Mouse (Mus musculus): ENCODE measurements around the gene Plb1. TPM values are rescaled to one million over a fixed set of nuclear protein-coding genes. Genes with fewer than 3 reads are reported as not detected.

The Plb1 gene
- polyA plus RNA-seq (2012; rRNA removed) = 1.5 TPM in 2 replicates
- polyA plus RNA-seq (2014; fragmentation: Nextera tagmentation; extraction: Ambion mirVana) = 1.1 and 1.3 TPM in 2 replicates

GRCm38 (mm10) chr5:32232474-32232873, at the start of gene Plb1:
Gene Plb1, plus strand, starts transcription at chr5:32232708.
- Histone ChIP-seq H3K4me1 (ENCODE audit: control insufficient read depth, insufficient read depth, low read length) (no peaks in the 10 kb centered on the region), H3K4me2 (replicated peaks; ENCODE audit: low read depth, low read length, severe bottlenecking) (no peak within 1 kb of the TSS), H3K27ac (replicated peaks; ENCODE audit: low read depth, low read length) (no peak within 1 kb of the TSS), H3K9ac (ENCODE audit: low read depth, low read length, severe bottlenecking) (no peak within 1 kb of the TSS), H3K27me3 (ENCODE audit: control insufficient read depth, insufficient read depth, low read length) (no peaks in the 10 kb centered on the region), H3K36me3 (ENCODE audit: control insufficient read depth, insufficient read depth, low read length) (no peaks in the 10 kb centered on the region), H3K9me3 (ENCODE audit: control insufficient read depth, low read length) (no peaks in the 10 kb centered on the region), H3K4me3 (replicated peaks; ENCODE audit: low read length) (no peak within 1 kb of the TSS)
- no peak for DNase-seq (ENCODE audit: low spot score)
- no peak for ATAC-seq (ENCODE audit: low FRiP score, low read depth)
- TF ChIP-seq POLR2A (IDR thresholded peaks at IDR 0.05; ENCODE audit: borderline replicate concordance, extremely low read depth, insufficient read depth, insufficient read length) = no peak
- WGBS = 79% methylated on average over 9 of the region's 9 CpGs

- Histone ChIP-seq H3K36me3 (ENCODE audit: control insufficient read depth, insufficient read depth, low read length) (no peaks in the 10 kb centered on the region), H3K27ac (replicated peaks; ENCODE audit: low read depth, low read length) (no peak overlapping the region), H3K27me3 (ENCODE audit: control insufficient read depth, insufficient read depth, low read length) (no peaks in the 10 kb centered on the region), H3K9ac (ENCODE audit: low read depth, low read length, severe bottlenecking) (no peak overlapping the region), H3K4me2 (replicated peaks; ENCODE audit: low read depth, low read length, severe bottlenecking) (no peak overlapping the region), H3K4me3 (replicated peaks; ENCODE audit: low read length) (no peak overlapping the region), H3K4me1 (ENCODE audit: control insufficient read depth, insufficient read depth, low read length) (no peaks in the 10 kb centered on the region), H3K9me3 (ENCODE audit: control insufficient read depth, low read length) (no peaks in the 10 kb centered on the region)
- ATAC-seq (ENCODE audit: low FRiP score, low read depth) (no peak), DNase-seq (ENCODE audit: low spot score) (no peak)
- 58% methylated on average over 4 of the region's 4 CpGs for WGBS
- no peak for TF ChIP-seq POLR2A (IDR thresholded peaks at IDR 0.05; ENCODE audit: borderline replicate concordance, extremely low read depth, insufficient read depth, insufficient read length)
Observed at GRCm38 (mm10) chr5:32182885-32183629, 49.5 kb upstream of the Plb1 start.

GRCm38 (mm10) chr5:32187717-32188116, 44.8 kb upstream of the Plb1 start:
- Histone ChIP-seq H3K9me3 (ENCODE audit: control insufficient read depth, low read length) (no peaks in the 10 kb centered on the region), H3K4me1 (ENCODE audit: control insufficient read depth, insufficient read depth, low read length) (no peaks in the 10 kb centered on the region), H3K4me3 (replicated peaks; ENCODE audit: low read length) (no peak overlapping the region), H3K27ac (replicated peaks; ENCODE audit: low read depth, low read length) (no peak overlapping the region), H3K36me3 (ENCODE audit: control insufficient read depth, insufficient read depth, low read length) (no peaks in the 10 kb centered on the region), H3K4me2 (replicated peaks; ENCODE audit: low read depth, low read length, severe bottlenecking) (no peak overlapping the region), H3K27me3 (ENCODE audit: control insufficient read depth, insufficient read depth, low read length) (no peaks in the 10 kb centered on the region), H3K9ac (ENCODE audit: low read depth, low read length, severe bottlenecking) (no peak overlapping the region)
- WGBS = 64% methylated on average over 11 of the region's 11 CpGs
- no peak for ATAC-seq (ENCODE audit: low FRiP score, low read depth)
- TF ChIP-seq POLR2A (IDR thresholded peaks at IDR 0.05; ENCODE audit: borderline replicate concordance, extremely low read depth, insufficient read depth, insufficient read length) = no peak
- DNase-seq (ENCODE audit: low spot score) = no peak

GRCm38 (mm10) chr5:32191259-32191658, 41.2 kb upstream of the Plb1 start:
- TF ChIP-seq POLR2A (IDR thresholded peaks at IDR 0.05; ENCODE audit: borderline replicate concordance, extremely low read depth, insufficient read depth, insufficient read length) = no peak
- no peak overlapping the region for H3K4me2 ChIP-seq (replicated peaks; ENCODE audit: low read depth, low read length, severe bottlenecking)
- DNase-seq (ENCODE audit: low spot score) = no peak
- H3K9ac ChIP-seq (ENCODE audit: low read depth, low read length, severe bottlenecking) = no peak overlapping the region
- H3K4me3 ChIP-seq (replicated peaks; ENCODE audit: low read length) = no peak overlapping the region
- H3K36me3 ChIP-seq (ENCODE audit: control insufficient read depth, insufficient read depth, low read length) = no peaks in the 10 kb centered on the region
- ATAC-seq (ENCODE audit: low FRiP score, low read depth) = no peak
- H3K27me3 ChIP-seq (ENCODE audit: control insufficient read depth, insufficient read depth, low read length) = no peaks in the 10 kb centered on the region
- H3K27ac ChIP-seq (replicated peaks; ENCODE audit: low read depth, low read length) = no peak overlapping the region
- no peaks in the 10 kb centered on the region for H3K9me3 ChIP-seq (ENCODE audit: control insufficient read depth, low read length)
- H3K4me1 ChIP-seq (ENCODE audit: control insufficient read depth, insufficient read depth, low read length) = no peaks in the 10 kb centered on the region
- WGBS = 70% methylated on average over 5 of the region's 5 CpGs

GRCm38 (mm10) chr5:32192016-32192845, 40.3 kb upstream of the Plb1 start:
- 83% methylated on average over 16 of the region's 16 CpGs for WGBS
- DNase-seq (ENCODE audit: low spot score) = no peak
- ATAC-seq (ENCODE audit: low FRiP score, low read depth) = no peak
- no peak overlapping the region for H3K27ac ChIP-seq (replicated peaks; ENCODE audit: low read depth, low read length)
- no peak overlapping the region for H3K4me2 ChIP-seq (replicated peaks; ENCODE audit: low read depth, low read length, severe bottlenecking)
- H3K9ac ChIP-seq (ENCODE audit: low read depth, low read length, severe bottlenecking) = no peak overlapping the region
- no peaks in the 10 kb centered on the region for H3K36me3 ChIP-seq (ENCODE audit: control insufficient read depth, insufficient read depth, low read length)
- no peaks in the 10 kb centered on the region for H3K27me3 ChIP-seq (ENCODE audit: control insufficient read depth, insufficient read depth, low read length)
- H3K4me3 ChIP-seq (replicated peaks; ENCODE audit: low read length) = no peak overlapping the region
- H3K4me1 ChIP-seq (ENCODE audit: control insufficient read depth, insufficient read depth, low read length) = no peaks in the 10 kb centered on the region
- no peak for TF ChIP-seq POLR2A (IDR thresholded peaks at IDR 0.05; ENCODE audit: borderline replicate concordance, extremely low read depth, insufficient read depth, insufficient read length)
- no peaks in the 10 kb centered on the region for H3K9me3 ChIP-seq (ENCODE audit: control insufficient read depth, low read length)
